Mouse (Mus musculus) urinary bladder, adult 2 months (tissue): ENCODE measurements around the gene Reep1. TPM values are rescaled to one million over a fixed set of nuclear protein-coding genes. Genes with fewer than 3 reads are reported as not detected.
A peak's percentile ranks its signal among the peaks of the same experiment; 100 is the strongest.

Experiments used
- DNase-seq: peaks from one replicate; pipeline ENCODE4 v3.0.0; 2022; ENCODE audit warnings: low spot score
- polyA plus RNA-seq: library from polyadenylated mRNA; depleted of rRNA; stranded (reverse); fragments of >200 nt; gene quantifications from 2 replicates; pipeline ENCODE4 v1.2.3, GENCODE M21; 2012

Gene Reep1
- polyA plus RNA-seq, 1 experiment = 10.2 TPM

- DNase-seq = no peak
Measured at GRCm38 (mm10) chr6:71780431-71780830, 73.1 kb downstream of the Reep1 start.

- DNase-seq = no peak
Measured at GRCm38 (mm10) chr6:71783165-71783564, 75.8 kb downstream of the Reep1 start.

GRCm38 (mm10) chr6:71788348-71788747 lies 81.0 kb downstream of the Reep1 start:
- no peak for DNase-seq

GRCm38 (mm10) chr6:71791771-71792170 lies 84.4 kb downstream of the Reep1 start:
- DNase-seq = no peak

GRCm38 (mm10) chr6:71799391-71799790 lies 92.0 kb downstream of the Reep1 start:
- DNase-seq = no peak

- no peak for DNase-seq
Measured at GRCm38 (mm10) chr6:71801011-71801713, 93.8 kb downstream of the Reep1 start.

GRCm38 (mm10) chr6:71801714-71802094 lies 94.3 kb downstream of the Reep1 start:
- no peak for DNase-seq

- no peak for DNase-seq
Measured at GRCm38 (mm10) chr6:71803609-71804008, 96.2 kb downstream of the Reep1 start.

GRCm38 (mm10) chr6:71804061-71804829 lies 96.9 kb downstream of the Reep1 start:
- DNase-seq = no peak

GRCm38 (mm10) chr6:71806713-71807112 lies 99.4 kb downstream of the Reep1 start:
- DNase-seq = no peak

- DNase-seq = no peak
Measured at GRCm38 (mm10) chr6:71809890-71810289, 102.5 kb downstream of the Reep1 start.

- DNase-seq = no peak
Measured at GRCm38 (mm10) chr6:71812820-71813219, 105.5 kb downstream of the Reep1 start.

- no peak for DNase-seq
Measured at GRCm38 (mm10) chr6:71819764-71820292, 112.5 kb downstream of the Reep1 start.

GRCm38 (mm10) chr6:71823085-71823484 lies 115.7 kb downstream of the Reep1 start:
- no peak for DNase-seq

- DNase-seq = peak; percentile 77
Measured at GRCm38 (mm10) chr6:71823488-71823887, 116.1 kb downstream of the Reep1 start.

- no peak for DNase-seq
Measured at GRCm38 (mm10) chr6:71823961-71824360, 116.6 kb downstream of the Reep1 start.

- no peak for DNase-seq
Measured at GRCm38 (mm10) chr6:71826869-71827268, 119.5 kb downstream of the Reep1 start, which contains the start of gene Mrpl35. Gene Mrpl35 (minus strand): TSS chr6:71826969.

- no peak for DNase-seq
Measured at GRCm38 (mm10) chr6:71829768-71830167, 122.4 kb downstream of the Reep1 start.

GRCm38 (mm10) chr6:71830690-71831580 lies 123.6 kb downstream of the Reep1 start, which contains the start of gene Immt:
Gene Immt (plus strand): TSS chr6:71831331.
- peak; percentile 93 for DNase-seq

GRCm38 (mm10) chr6:71831581-71831960 lies 124.2 kb downstream of the Reep1 start:
- peak; percentile 79 for DNase-seq

GRCm38 (mm10) chr6:71836811-71837210 lies 129.4 kb downstream of the Reep1 start:
- DNase-seq = no peak

- no peak for DNase-seq
Measured at GRCm38 (mm10) chr6:71839815-71840214, 132.5 kb downstream of the Reep1 start.
